Mouse (Mus musculus) stomach, embryonic 16.5 days (tissue): ENCODE measurements around the gene Atf7ip. TPM values are rescaled to one million over a fixed set of nuclear protein-coding genes. Genes with fewer than 3 reads are reported as not detected.
A peak's percentile ranks its signal among the peaks of the same experiment; 100 is the strongest.
"Not testable (repeated sequence)": the region's sequence is repeated elsewhere in the genome, so short reads cannot be mapped to it uniquely, and the experiment has no call there.

Experiments used
- ATAC-seq: fragments of 200-750 bp; cut with Nextera tagmentation; 2 replicates; pipeline ENCODE4 v1.8.0; 2017; ENCODE audit warnings: moderate number of reproducible peaks, moderate TSS enrichment; ENCODE audit not compliant: insufficient read depth, low FRiP score
- H3K27ac ChIP-seq: fragments of 300-500 bp; sonication (generic); 2 replicates; pipeline ENCODE4 v1.5.1; 2014; ENCODE audit warnings: low read length
- H3K27me3 ChIP-seq: fragments of 300-500 bp; sonication (generic); 2 replicates; pipeline ENCODE4 v1.6.1; 2014; ENCODE audit warnings: low read length, control low read depth, mixed read lengths; ENCODE audit not compliant: control insufficient read depth, insufficient read depth
- H3K36me3 ChIP-seq: fragments of 300-500 bp; sonication (generic); 2 replicates; pipeline ENCODE4 v1.6.1; 2014; ENCODE audit warnings: low read length; ENCODE audit not compliant: control insufficient read depth, insufficient read depth
- H3K4me1 ChIP-seq: fragments of 300-500 bp; sonication (generic); 2 replicates; pipeline ENCODE4 v1.6.1; 2014; ENCODE audit warnings: low read length, control low read depth, mixed read lengths; ENCODE audit not compliant: control insufficient read depth, insufficient read depth
- H3K4me2 ChIP-seq: fragments of 300-500 bp; sonication (generic); 2 replicates; pipeline ENCODE4 v1.6.1; 2014; ENCODE audit warnings: low read depth, low read length, mixed read lengths
- H3K4me3 ChIP-seq: fragments of 300-500 bp; sonication (generic); replicated peaks from 2 replicates; pipeline ENCODE4 v1.5.1; 2014; ENCODE audit warnings: mild to moderate bottlenecking, low read length
- H3K9ac ChIP-seq: fragments of 300-500 bp; sonication (generic); 2 replicates; pipeline ENCODE4 v1.6.1; 2014; ENCODE audit warnings: low read length
- H3K9me3 ChIP-seq: fragments of 300-500 bp; sonication (generic); replicated peaks from 2 replicates; pipeline ENCODE4 v1.6.1; 2016; ENCODE audit warnings: low read length, control low read depth; ENCODE audit not compliant: control insufficient read depth
- WGBS: fragments of 180-500 bp; shearing (Covaris S2); extraction: QIAGEN DNeasy Blood & Tissue Kit; methylation state at CpG from one replicate; pipeline ENCODE4 v1.1.7; 2014; 5-methylcytosine and 5-hydroxymethylcytosine counted together
- polyA plus RNA-seq: library from polyadenylated mRNA; unstranded; fragments of >200 nt; fragmentation: Nextera tagmentation; extraction: Ambion mirVana; gene quantifications from 2 replicates; pipeline ENCODE4 v1.2.1, GENCODE M21; 2015

The Atf7ip gene
- 30.0 and 34.0 TPM in 2 replicates for polyA plus RNA-seq

DNA sequence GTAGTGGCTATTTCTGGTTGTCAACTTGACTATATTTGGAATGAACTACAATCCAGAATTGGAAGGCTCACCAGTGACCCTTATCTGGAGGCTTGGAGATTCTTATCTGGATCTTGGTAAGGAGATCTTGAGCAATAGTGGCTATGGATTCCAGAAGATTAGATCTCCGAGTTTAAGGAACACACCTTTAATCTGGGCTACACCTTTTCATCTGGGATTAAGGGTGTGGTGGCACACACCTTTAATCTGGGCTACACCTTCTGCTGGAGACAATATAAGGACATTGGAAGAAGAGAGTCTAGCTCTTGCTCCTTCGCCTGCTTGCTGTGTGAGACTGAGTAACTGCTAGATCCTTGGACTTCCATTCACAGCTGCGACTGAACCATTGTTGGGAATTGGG is at the start of gene Atf7ip:
Gene Atf7ip (plus strand): TSS at position 301 of the 400 bp plus-strand sequence.
- H3K27ac ChIP-seq, H3K4me3 ChIP-seq: not testable (repeated sequence)
- WGBS = 84% methylated on average over 3 of the region's 3 CpGs

DNA sequence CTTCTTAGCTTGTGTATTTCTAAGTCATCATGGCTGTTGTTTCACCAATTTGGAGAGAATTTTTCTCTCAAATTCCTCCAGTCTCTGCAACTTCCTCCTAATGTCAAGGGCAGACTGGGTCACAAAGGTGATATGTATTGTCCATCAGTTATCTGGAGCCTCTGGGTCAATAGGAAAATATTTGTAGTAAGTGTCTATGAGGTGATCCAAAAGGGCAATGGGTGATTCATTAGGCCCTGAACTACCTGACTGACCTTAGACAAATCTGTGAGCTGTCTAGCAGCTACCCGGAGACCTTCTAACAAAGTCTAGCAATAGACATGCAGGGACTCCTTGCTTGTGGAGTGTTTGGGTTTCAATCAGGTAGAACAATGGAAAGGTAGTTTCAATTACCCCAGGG is 49.7 kb upstream of the Atf7ip start:
- no peaks in the 10 kb centered on the region for H3K27me3 ChIP-seq
- no peaks in the 10 kb centered on the region for H3K36me3 ChIP-seq
- ATAC-seq = no peak
- H3K4me3 ChIP-seq = no peak overlapping the region
- no peaks in the 10 kb centered on the region for H3K4me1 ChIP-seq
- no peak overlapping the region for H3K9ac ChIP-seq
- 56% methylated on average over 1 of the region's 1 CpGs for whole genome bisulfite sequencing
- no peak overlapping the region for H3K4me2 ChIP-seq
- no peaks in the 10 kb centered on the region for H3K9me3 ChIP-seq
- no peak overlapping the region for H3K27ac ChIP-seq

More for the DNA sequence above, at the start of gene Atf7ip:
- not testable (repeated sequence) for H3K27me3 ChIP-seq, H3K9me3 ChIP-seq, H3K4me1 ChIP-seq, H3K4me2 ChIP-seq, H3K36me3 ChIP-seq, H3K9ac ChIP-seq, ATAC-seq

- Histone ChIP-seq H3K4me2 (no peak overlapping the region), H3K9me3 (no peaks in the 10 kb centered on the region), H3K27ac (no peak overlapping the region), H3K9ac (no peak overlapping the region), H3K4me1 (no peaks in the 10 kb centered on the region), H3K27me3 (no peaks in the 10 kb centered on the region), H3K36me3 (no peaks in the 10 kb centered on the region), H3K4me3 (no peak overlapping the region)
- ATAC-seq = no peak
- WGBS = 78% methylated on average over 7 of the region's 7 CpGs
These were observed 46.8 kb upstream of the Atf7ip start for GRCm38 (mm10) chr6:136459156-136459555.

GRCm38 (mm10) chr6:136463491-136463890 is 42.5 kb upstream of the Atf7ip start:
- 58% methylated on average over 9 of the region's 9 CpGs for WGBS

DNA sequence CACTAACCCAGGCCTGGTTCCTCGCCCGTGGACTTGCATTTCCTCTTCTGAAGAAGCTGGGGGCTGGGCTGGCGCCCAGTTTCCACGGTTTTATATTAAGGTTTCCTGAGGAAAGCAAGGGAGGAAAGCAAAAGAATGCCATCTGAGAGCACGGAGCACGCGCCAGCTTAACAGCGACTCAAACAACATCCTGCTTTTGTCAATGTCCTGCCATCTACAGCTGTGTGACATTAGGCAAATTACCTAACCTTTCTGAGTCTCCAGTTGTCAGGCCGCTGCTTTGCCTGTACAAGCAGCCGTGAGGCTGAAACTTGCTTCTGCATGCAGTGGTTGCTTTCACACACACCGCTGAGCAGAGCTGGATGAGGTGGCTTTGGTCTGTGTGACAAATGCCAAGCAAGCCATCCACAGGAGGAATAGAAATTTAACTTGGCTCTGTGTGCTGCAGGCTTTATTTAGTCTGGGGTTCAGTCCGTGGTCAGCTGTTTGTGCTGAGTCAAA is 41.8 kb upstream of the Atf7ip start:
- Histone ChIP-seq H3K4me3 (no peak overlapping the region), H3K9ac (no peak overlapping the region), H3K4me1 (peaks cover 22% of the 10 kb centered on the region), H3K9me3 (no peaks in the 10 kb centered on the region), H3K36me3 (no peaks in the 10 kb centered on the region), H3K27me3 (no peaks in the 10 kb centered on the region), H3K27ac (no peak overlapping the region), H3K4me2 (no peak overlapping the region)
- ATAC-seq = no peak
- 58% methylated on average over 12 of the region's 12 CpGs for WGBS

More at GRCm38 (mm10) chr6:136463491-136463890, 42.5 kb upstream of the Atf7ip start:
- Histone ChIP-seq H3K27me3 (no peaks in the 10 kb centered on the region), H3K4me2 (no peak overlapping the region), H3K4me1 (peaks cover 16% of the 10 kb centered on the region; the same call in 1 of the 2 replicates), H3K9me3 (no peaks in the 10 kb centered on the region), H3K9ac (no peak overlapping the region), H3K4me3 (no peak overlapping the region), H3K36me3 (no peaks in the 10 kb centered on the region), H3K27ac (no peak overlapping the region)
- no peak for ATAC-seq

- 81% methylated on average over 8 of the region's 8 CpGs for WGBS
- Histone ChIP-seq H3K36me3 (no peaks in the 10 kb centered on the region), H3K4me2 (no peak overlapping the region), H3K27ac (no peak overlapping the region), H3K4me3 (no peak overlapping the region), H3K27me3 (no peaks in the 10 kb centered on the region), H3K4me1 (peaks cover 27% of the 10 kb centered on the region), H3K9ac (no peak overlapping the region), H3K9me3 (no peaks in the 10 kb centered on the region; the same call in 1 of the 2 replicates)
- no peak for ATAC-seq
These were observed 40.9 kb upstream of the Atf7ip start for GRCm38 (mm10) chr6:136465021-136465420.

GRCm38 (mm10) chr6:136465959-136466381 is 40.0 kb upstream of the Atf7ip start:
- ATAC-seq = no peak
- H3K36me3 ChIP-seq = no peaks in the 10 kb centered on the region
- H3K9ac ChIP-seq = 0 out of 2 replicates have a peak overlapping the region, but pooled peaks have one; percentile 38
- H3K4me2 ChIP-seq = peak overlapping the region; percentile 10; the same call in 1 of the 2 replicates
- H3K9me3 ChIP-seq = no peaks in the 10 kb centered on the region; the same call in 1 of the 2 replicates
- WGBS = 25% methylated on average over 8 of the region's 8 CpGs
- no peaks in the 10 kb centered on the region for H3K27me3 ChIP-seq
- H3K27ac ChIP-seq = peak overlapping the region; percentile 91
- H3K4me3 ChIP-seq = no peak overlapping the region
- peaks cover 27% of the 10 kb centered on the region for H3K4me1 ChIP-seq

- ATAC-seq = no peak
- Histone ChIP-seq H3K27me3 (no peaks in the 10 kb centered on the region), H3K4me2 (no peak overlapping the region), H3K4me3 (no peak overlapping the region), H3K9ac (no peak overlapping the region), H3K9me3 (no peaks in the 10 kb centered on the region; the same call in 1 of the 2 replicates), H3K36me3 (no peaks in the 10 kb centered on the region), H3K27ac (peak overlapping the region; percentile 91), H3K4me1 (peaks cover 33% of the 10 kb centered on the region)
- WGBS = 45% methylated on average over 14 of the region's 14 CpGs
These were observed 38.8 kb upstream of the Atf7ip start for GRCm38 (mm10) chr6:136466956-136467750.

- H3K4me1 ChIP-seq = peaks cover 33% of the 10 kb centered on the region
- H3K4me3 ChIP-seq = no peak overlapping the region
- H3K4me2 ChIP-seq = no peak overlapping the region
- no peaks in the 10 kb centered on the region for H3K27me3 ChIP-seq
- H3K9me3 ChIP-seq = no peaks in the 10 kb centered on the region; the same call in 1 of the 2 replicates
- WGBS = 53% methylated on average over 5 of the region's 5 CpGs
- H3K27ac ChIP-seq = peak overlapping the region; percentile 91
- peak overlapping the region; percentile 17; the same call in 1 of the 2 replicates for H3K9ac ChIP-seq
- no peaks in the 10 kb centered on the region for H3K36me3 ChIP-seq
- ATAC-seq = no peak
These were observed 38.1 kb upstream of the Atf7ip start for GRCm38 (mm10) chr6:136467837-136468236.
